Mouse (Mus musculus): Measurements from ENCODE around the gene Sp9. TPM values are rescaled to one million over a fixed set of nuclear protein-coding genes. Genes with fewer than 3 reads are reported as not detected.
A peak's percentile ranks its signal among the peaks of the same experiment; 100 is the strongest.

Sp9 gene
- total and polyA plus RNA-seq, 3 experiments: 0.23 to 0.43 (median 0.27) TPM

GRCm38 (mm10) chr2:73313117-73313501, 41.4 kb downstream of the Sp9 start:
- H3K4me3 ChIP-seq (ENCODE audit: low read depth, low read length): peak overlapping the region; percentile 94
- H3K27me3 ChIP-seq (ENCODE audit: insufficient read depth, low read length): no peaks in the 10 kb centered on the region
- no peaks in the 10 kb centered on the region for H3K9me3 ChIP-seq (replicated peaks)
- H3K4me1 ChIP-seq (ENCODE audit: insufficient read depth, low read depth, low read length): peaks cover 27% of the 10 kb centered on the region
- TF ChIP-seq CTCF (IDR thresholded peaks at IDR 0.05; ENCODE audit: low read depth, low read length): no peak
- no peak for TF ChIP-seq POLR2AphosphoS5 (IDR thresholded peaks at IDR 0.05; ENCODE audit: insufficient replicate concordance, low read depth, low read length)
- no peak for TF ChIP-seq GATA2 (IDR thresholded peaks at IDR 0.05; ENCODE audit: borderline replicate concordance, low read depth, low read length)
- TF ChIP-seq GATA1 (IDR thresholded peaks at IDR 0.05; ENCODE audit: borderline replicate concordance, low read length): no peak
- TF ChIP-seq TAL1 (conservative IDR thresholded peaks at IDR 0.05; ENCODE audit: low read depth, low read length): no peak
- ATAC-seq (ENCODE audit: extremely low read depth, insufficient number of reproducible peaks, low FRiP score, poor library complexity, severe bottlenecking) (0 out of 2 replicates have a peak, but pooled peaks have one; percentile 23), DNase-seq (ENCODE audit: low spot score) (peak; percentile 4)
- peaks cover 37% of the 10 kb centered on the region for H3K36me3 ChIP-seq (replicated peaks)

- DNase-seq (ENCODE audit: low spot score) (no peak), ATAC-seq (ENCODE audit: extremely low read depth, insufficient number of reproducible peaks, low FRiP score, poor library complexity, severe bottlenecking) (no peak)
- Histone ChIP-seq H3K9me3 (replicated peaks) (no peaks in the 10 kb centered on the region), H3K27me3 (ENCODE audit: insufficient read depth, low read length) (no peaks in the 10 kb centered on the region), H3K4me3 (ENCODE audit: low read depth, low read length) (no peak overlapping the region), H3K4me1 (ENCODE audit: insufficient read depth, low read depth, low read length) (peaks cover 27% of the 10 kb centered on the region), H3K36me3 (replicated peaks) (peaks cover 35% of the 10 kb centered on the region)
- TF ChIP-seq CTCF (IDR thresholded peaks at IDR 0.05; ENCODE audit: low read depth, low read length): no peak
- TF ChIP-seq GATA1 (IDR thresholded peaks at IDR 0.05; ENCODE audit: borderline replicate concordance, low read length): no peak
- TF ChIP-seq TAL1 (conservative IDR thresholded peaks at IDR 0.05; ENCODE audit: low read depth, low read length): no peak
- no peak for TF ChIP-seq GATA2 (IDR thresholded peaks at IDR 0.05; ENCODE audit: borderline replicate concordance, low read depth, low read length)
- TF ChIP-seq POLR2AphosphoS5 (IDR thresholded peaks at IDR 0.05; ENCODE audit: insufficient replicate concordance, low read depth, low read length): no peak
Measured at GRCm38 (mm10) chr2:73314311-73314710, 42.6 kb downstream of the Sp9 start.

- no peak for DNase-seq (ENCODE audit: low spot score)
- H3K27me3 ChIP-seq (ENCODE audit: insufficient read depth, low read length): no peaks in the 10 kb centered on the region
- no peak overlapping the region for H3K4me3 ChIP-seq (ENCODE audit: low read depth, low read length)
- peaks cover 43% of the 10 kb centered on the region for H3K36me3 ChIP-seq (replicated peaks)
- H3K4me1 ChIP-seq (ENCODE audit: insufficient read depth, low read depth, low read length): peaks cover 16% of the 10 kb centered on the region
- H3K9me3 ChIP-seq (replicated peaks): no peaks in the 10 kb centered on the region
- TF ChIP-seq GATA1 (IDR thresholded peaks at IDR 0.05; ENCODE audit: borderline replicate concordance, low read length) (no peak), TAL1 (conservative IDR thresholded peaks at IDR 0.05; ENCODE audit: low read depth, low read length) (no peak), CTCF (IDR thresholded peaks at IDR 0.05; ENCODE audit: low read depth, low read length) (no peak), POLR2AphosphoS5 (IDR thresholded peaks at IDR 0.05; ENCODE audit: insufficient replicate concordance, low read depth, low read length) (no peak), GATA2 (IDR thresholded peaks at IDR 0.05; ENCODE audit: borderline replicate concordance, low read depth, low read length) (no peak)
- ATAC-seq (ENCODE audit: extremely low read depth, insufficient number of reproducible peaks, low FRiP score, poor library complexity, severe bottlenecking): no peak
Measured at GRCm38 (mm10) chr2:73317426-73317825, 45.7 kb downstream of the Sp9 start.

GRCm38 (mm10) chr2:73319218-73319617, 47.5 kb downstream of the Sp9 start:
- H3K36me3 ChIP-seq (replicated peaks): peaks cover 52% of the 10 kb centered on the region
- peaks cover 10% of the 10 kb centered on the region; the same call in 1 of the 2 replicates for H3K4me1 ChIP-seq (ENCODE audit: insufficient read depth, low read depth, low read length)
- H3K9me3 ChIP-seq (replicated peaks): no peaks in the 10 kb centered on the region
- ATAC-seq (ENCODE audit: extremely low read depth, insufficient number of reproducible peaks, low FRiP score, poor library complexity, severe bottlenecking) (no peak), DNase-seq (ENCODE audit: low spot score) (no peak)
- TF ChIP-seq CTCF (IDR thresholded peaks at IDR 0.05; ENCODE audit: low read depth, low read length) (no peak), GATA1 (IDR thresholded peaks at IDR 0.05; ENCODE audit: borderline replicate concordance, low read length) (no peak), POLR2AphosphoS5 (IDR thresholded peaks at IDR 0.05; ENCODE audit: insufficient replicate concordance, low read depth, low read length) (no peak), TAL1 (conservative IDR thresholded peaks at IDR 0.05; ENCODE audit: low read depth, low read length) (no peak), GATA2 (IDR thresholded peaks at IDR 0.05; ENCODE audit: borderline replicate concordance, low read depth, low read length) (no peak)
- H3K27me3 ChIP-seq (ENCODE audit: insufficient read depth, low read length): no peaks in the 10 kb centered on the region
- H3K4me3 ChIP-seq (ENCODE audit: low read depth, low read length): no peak overlapping the region

- DNase-seq (ENCODE audit: low spot score) (no peak), ATAC-seq (ENCODE audit: extremely low read depth, insufficient number of reproducible peaks, low FRiP score, poor library complexity, severe bottlenecking) (no peak)
- Histone ChIP-seq H3K27me3 (ENCODE audit: insufficient read depth, low read length) (no peaks in the 10 kb centered on the region), H3K4me3 (ENCODE audit: low read depth, low read length) (no peak overlapping the region), H3K4me1 (ENCODE audit: insufficient read depth, low read depth, low read length) (no peaks in the 10 kb centered on the region), H3K36me3 (replicated peaks) (peaks cover 57% of the 10 kb centered on the region), H3K9me3 (replicated peaks) (no peaks in the 10 kb centered on the region)
- TF ChIP-seq CTCF (IDR thresholded peaks at IDR 0.05; ENCODE audit: low read depth, low read length) (no peak), GATA1 (IDR thresholded peaks at IDR 0.05; ENCODE audit: borderline replicate concordance, low read length) (no peak), TAL1 (conservative IDR thresholded peaks at IDR 0.05; ENCODE audit: low read depth, low read length) (no peak), GATA2 (IDR thresholded peaks at IDR 0.05; ENCODE audit: borderline replicate concordance, low read depth, low read length) (no peak), POLR2AphosphoS5 (IDR thresholded peaks at IDR 0.05; ENCODE audit: insufficient replicate concordance, low read depth, low read length) (no peak)
Measured at GRCm38 (mm10) chr2:73322991-73323390, 51.3 kb downstream of the Sp9 start.

GRCm38 (mm10) chr2:73325871-73326270, 54.1 kb downstream of the Sp9 start:
- Histone ChIP-seq H3K36me3 (replicated peaks) (peaks cover 50% of the 10 kb centered on the region), H3K9me3 (replicated peaks) (no peaks in the 10 kb centered on the region), H3K27me3 (ENCODE audit: insufficient read depth, low read length) (no peaks in the 10 kb centered on the region), H3K4me3 (ENCODE audit: low read depth, low read length) (no peak overlapping the region), H3K4me1 (ENCODE audit: insufficient read depth, low read depth, low read length) (no peaks in the 10 kb centered on the region)
- TF ChIP-seq GATA2 (IDR thresholded peaks at IDR 0.05; ENCODE audit: borderline replicate concordance, low read depth, low read length): no peak
- no peak for TF ChIP-seq TAL1 (conservative IDR thresholded peaks at IDR 0.05; ENCODE audit: low read depth, low read length)
- no peak for TF ChIP-seq GATA1 (IDR thresholded peaks at IDR 0.05; ENCODE audit: borderline replicate concordance, low read length)
- TF ChIP-seq CTCF (IDR thresholded peaks at IDR 0.05; ENCODE audit: low read depth, low read length): no peak
- no peak for TF ChIP-seq POLR2AphosphoS5 (IDR thresholded peaks at IDR 0.05; ENCODE audit: insufficient replicate concordance, low read depth, low read length)
- DNase-seq (ENCODE audit: low spot score) (no peak), ATAC-seq (ENCODE audit: extremely low read depth, insufficient number of reproducible peaks, low FRiP score, poor library complexity, severe bottlenecking) (no peak)

Other genes with a start within 250 kb of the Sp9 start
- gene Ola1, start 53.0 kb upstream of the Sp9 start, total RNA-seq (2014; fragmentation: Nextera tagmentation): 180 and 192 TPM in 2 replicates
- gene Ola1, start 53.0 kb upstream of the Sp9 start, total RNA-seq (2017): 108 and 124 TPM in 2 replicates
- 47.1 and 59.0 TPM in 2 replicates for gene Ola1, start 53.0 kb upstream of the Sp9 start, polyA plus RNA-seq (2012)
- 53.1 and 58.5 TPM in 2 replicates for gene Scrn3, start 40.7 kb downstream of the Sp9 start, total RNA-seq (2014; fragmentation: Nextera tagmentation)
- gene Scrn3, start 40.7 kb downstream of the Sp9 start, total RNA-seq (2017): 29.4 and 42.1 TPM in 2 replicates
- gene Scrn3, start 40.7 kb downstream of the Sp9 start, polyA plus RNA-seq (2012): 2.3 and 2.8 TPM in 2 replicates
- 24.4 and 27.2 TPM in 2 replicates for gene Cir1, start 40.8 kb downstream of the Sp9 start, total RNA-seq (2014; fragmentation: Nextera tagmentation)
- gene Cir1, start 40.8 kb downstream of the Sp9 start, total RNA-seq (2017): 15.7 and 21.7 TPM in 2 replicates
- gene Cir1, start 40.8 kb downstream of the Sp9 start, polyA plus RNA-seq (2012): 11.9 and 12.8 TPM in 2 replicates
- gene Gpr155, start 114.6 kb downstream of the Sp9 start, total RNA-seq (2014; fragmentation: Nextera tagmentation): 5.7 and 6.0 TPM in 2 replicates
- gene Gpr155, start 114.6 kb downstream of the Sp9 start, total RNA-seq (2017): 3.7 and 5.3 TPM in 2 replicates
- 0.48 and 0.67 TPM in 2 replicates for gene Gpr155, start 114.6 kb downstream of the Sp9 start, polyA plus RNA-seq (2012)